ENCODE assay signal across 31 mouse cellular contexts in genomic region chr8:65053968-65054367, GRCm38 (mm10). TPM values are rescaled to one million over a fixed set of nuclear protein-coding genes. Genes with fewer than 3 reads are reported as not detected.
DNase-seq lines count a peak whose midpoint lies in the region; ATAC-seq lines count a peak whose summit lies in the region.
"Had no signal": no experiment of that assay in that cellular context is flagged by ENCODE, and none has a peak within 500 bp of the region (broad histone marks: within the 10 kb centered on the region; RNA-seq: fewer than 3 reads in every experiment).

No protein-coding gene starts in this region.

- no peak overlapping the region for H3K4me2 ChIP-seq in kidney, embryonic 16.5 days (replicated peaks; ENCODE audit: low read depth, low read length)
- no peak overlapping the region for H3K4me2 ChIP-seq in embryonic facial prominence, embryonic 11.5 days (ENCODE audit: low read depth, low read length)
- no peak overlapping the region for H3K4me2 ChIP-seq in limb, embryonic 11.5 days (ENCODE audit: low read depth, severe bottlenecking)
- H3K4me2 ChIP-seq: heart, embryonic 12.5 days; hindbrain, embryonic 14.5 days; limb, embryonic 15.5 days; midbrain, embryonic 15.5 days had no signal

- no peaks in the 10 kb centered on the region for H3K36me3 ChIP-seq in kidney, embryonic 16.5 days (ENCODE audit: insufficient read depth, low read length)
- H3K36me3 ChIP-seq in embryonic facial prominence, embryonic 11.5 days (replicated peaks; ENCODE audit: control insufficient read depth, insufficient read depth, low read depth, low read length): no peaks in the 10 kb centered on the region
- H3K36me3 ChIP-seq in limb, embryonic 11.5 days (ENCODE audit: control insufficient read depth, insufficient read depth, low read length): no peaks in the 10 kb centered on the region
- H3K36me3 ChIP-seq: embryonic facial prominence, embryonic 12.5 days; heart, embryonic 12.5 days; limb, embryonic 15.5 days; midbrain, embryonic 15.5 days had no signal

- H3K27me3 ChIP-seq in kidney, embryonic 16.5 days (ENCODE audit: insufficient read depth, low read length): no peaks in the 10 kb centered on the region
- no peaks in the 10 kb centered on the region for H3K27me3 ChIP-seq in embryonic facial prominence, embryonic 11.5 days (ENCODE audit: control insufficient read depth, insufficient read depth, low read length)
- no peaks in the 10 kb centered on the region for H3K27me3 ChIP-seq in limb, embryonic 11.5 days (ENCODE audit: control insufficient read depth, insufficient read depth, low read length)
- H3K27me3 ChIP-seq: embryonic facial prominence, embryonic 12.5 days; heart, embryonic 12.5 days; limb, embryonic 15.5 days; midbrain, embryonic 15.5 days had no signal

- no peak for DNase-seq in kidney, adult 11 months
- peak; percentile 78 for DNase-seq in embryonic facial prominence, embryonic 11.5 days (ENCODE audit: low spot score)
- peak; percentile 74 for DNase-seq in limb, embryonic 11.5 days (ENCODE audit: low spot score)
- DNase-seq in Muller cell, postnatal 12 days (ENCODE audit: inconsistent ontology term): no peak
- no peak for DNase-seq in left cerebral cortex, adult 11 months (ENCODE audit: low spot score)
- DNase-seq: adrenal gland, postnatal 25 days; cerebellum, adult 11 months; cerebellum, postnatal 10 days; forebrain, postnatal 0 days; kidney, postnatal 10 days; lung, postnatal 10 days; retina, postnatal 1 day; right cerebral cortex, postnatal 4 days; thymus, adult 2 months had no signal

- 29% methylated on average over 5 of the region's 5 CpGs for WGBS in kidney, embryonic 16.5 days
- WGBS in embryonic facial prominence, embryonic 11.5 days: 36% methylated on average over 5 of the region's 5 CpGs
- WGBS in limb, embryonic 11.5 days: 7% methylated on average over 5 of the region's 5 CpGs

- no peak overlapping the region for H3K9ac ChIP-seq in kidney, embryonic 16.5 days (replicated peaks; ENCODE audit: low read length)
- H3K9ac ChIP-seq in embryonic facial prominence, embryonic 11.5 days (replicated peaks; ENCODE audit: low read length): no peak overlapping the region
- no peak overlapping the region for H3K9ac ChIP-seq in limb, embryonic 11.5 days (ENCODE audit: low read length)
- H3K9ac ChIP-seq: embryonic facial prominence, embryonic 12.5 days; forebrain, postnatal 0 days; heart, embryonic 12.5 days; hindbrain, embryonic 14.5 days; limb, embryonic 15.5 days; midbrain, embryonic 15.5 days had no signal

- ATAC-seq in kidney, embryonic 16.5 days (ENCODE audit: low FRiP score, low TSS enrichment): no peak
- ATAC-seq in embryonic facial prominence, embryonic 11.5 days (replicated peaks; ENCODE audit: insufficient number of reproducible peaks, low FRiP score, low TSS enrichment, low read depth): peak; percentile 73; the same call in 1 of the 2 replicates
- peak; percentile 82 for ATAC-seq in limb, embryonic 11.5 days (ENCODE audit: insufficient number of reproducible peaks, low FRiP score, low TSS enrichment, low read depth)
- ATAC-seq in erythroblast, adult 5-6 weeks (replicated peaks; ENCODE audit: low FRiP score, poor library complexity, severe bottlenecking): no peak
- ATAC-seq: forebrain, postnatal 0 days; intestine, embryonic 16.5 days; midbrain, embryonic 15.5 days had no signal

- 0 out of 2 replicates have a peak, but pooled peaks cover 4% of the 10 kb centered on the region for H3K4me1 ChIP-seq in kidney, embryonic 16.5 days (ENCODE audit: insufficient read depth, low read length)
- H3K4me1 ChIP-seq in embryonic facial prominence, embryonic 11.5 days (ENCODE audit: control insufficient read depth, insufficient read depth, low read length): no peaks in the 10 kb centered on the region
- H3K4me1 ChIP-seq in limb, embryonic 11.5 days (ENCODE audit: control insufficient read depth, insufficient read depth, low read length): peaks cover 8% of the 10 kb centered on the region
- H3K4me1 ChIP-seq: embryonic facial prominence, embryonic 12.5 days; heart, embryonic 12.5 days; midbrain, embryonic 15.5 days had no signal

- H3K27ac ChIP-seq in kidney, embryonic 16.5 days (ENCODE audit: low read length): peak overlapping the region; percentile 9; the same call in 1 of the 2 replicates
- no peak overlapping the region for H3K27ac ChIP-seq in embryonic facial prominence, embryonic 11.5 days (replicated peaks; ENCODE audit: low read depth, low read length)
- peak overlapping the region; percentile 79 for H3K27ac ChIP-seq in limb, embryonic 11.5 days (replicated peaks; ENCODE audit: low read depth, low read length)
- H3K27ac ChIP-seq: embryonic facial prominence, embryonic 12.5 days; hindbrain, embryonic 14.5 days; limb, embryonic 15.5 days; midbrain, embryonic 15.5 days had no signal

- H3K9me3 ChIP-seq in kidney, embryonic 16.5 days (ENCODE audit: low read length): no peaks in the 10 kb centered on the region
- H3K9me3 ChIP-seq in embryonic facial prominence, embryonic 11.5 days (replicated peaks; ENCODE audit: control insufficient read depth, low read length): no peaks in the 10 kb centered on the region
- H3K9me3 ChIP-seq in limb, embryonic 11.5 days (ENCODE audit: control insufficient read depth, low read length): no peaks in the 10 kb centered on the region
- H3K9me3 ChIP-seq: embryonic facial prominence, embryonic 12.5 days; heart, embryonic 12.5 days; limb, embryonic 15.5 days; midbrain, embryonic 15.5 days had no signal

- no peak overlapping the region for H3K4me3 ChIP-seq in kidney, embryonic 16.5 days (ENCODE audit: low read length)
- H3K4me3 ChIP-seq in embryonic facial prominence, embryonic 11.5 days (ENCODE audit: low read depth, low read length): no peak overlapping the region
- H3K4me3 ChIP-seq in limb, embryonic 11.5 days (ENCODE audit: low read depth, low read length): no peak overlapping the region
- H3K4me3 ChIP-seq: embryonic facial prominence, embryonic 12.5 days; heart, embryonic 12.5 days; limb, embryonic 15.5 days; midbrain, embryonic 15.5 days; myocyte had no signal

RNA-seq across cellular contexts. Expression of gene Apela, which starts 16.8 kb away (rescaled TPM):
- polyA plus RNA-seq in kidney, embryonic 16.5 days (2015; fragmentation: Nextera tagmentation; extraction: Ambion mirVana): 13.8 and 18.9 TPM in 2 replicates
- polyA plus RNA-seq in embryonic facial prominence, embryonic 11.5 days (2014; fragmentation: Nextera tagmentation; extraction: Ambion mirVana): 2.9 and 4.2 TPM in 2 replicates
- polyA plus RNA-seq in limb, embryonic 11.5 days (2014; fragmentation: Nextera tagmentation; extraction: Ambion mirVana): 4.6 and 5.7 TPM in 2 replicates
- not detected in 2 replicates for total RNA-seq in erythroblast, adult 5-6 weeks (2015; ENCODE audit: low replicate concordance)
- not detected in 2 replicates for total RNA-seq in erythroblast, adult 5-6 weeks (2017; ENCODE audit: low replicate concordance)
- total RNA-seq: adrenal gland, postnatal 25 days; gastrocnemius, adult 18-20 months; layer of hippocampus, adult 8-10 months; left cerebral cortex, adult 8-10 months; megakaryocyte progenitor cell, adult 5-6 weeks had no signal
- polyA plus RNA-seq: gonadal fat pad, adult 2 months; myocyte had no signal

RNA-seq across cellular contexts. Expression of gene Gm10663, which starts 20.9 kb away (rescaled TPM):
- not detected in 2 replicates for polyA plus RNA-seq in kidney, embryonic 16.5 days (2015; fragmentation: Nextera tagmentation; extraction: Ambion mirVana)
- not detected in 2 replicates for polyA plus RNA-seq in embryonic facial prominence, embryonic 11.5 days (2014; fragmentation: Nextera tagmentation; extraction: Ambion mirVana)
- not detected in 2 replicates for polyA plus RNA-seq in limb, embryonic 11.5 days (2014; fragmentation: Nextera tagmentation; extraction: Ambion mirVana)
- total RNA-seq in erythroblast, adult 5-6 weeks (2015; ENCODE audit: low replicate concordance): not detected in 2 replicates
- total RNA-seq in erythroblast, adult 5-6 weeks (2017; ENCODE audit: low replicate concordance): not detected in 2 replicates
- total RNA-seq: adrenal gland, postnatal 25 days; forebrain, postnatal 0 days; gastrocnemius, adult 18-20 months; heart, postnatal 25 days; layer of hippocampus, adult 8-10 months; left cerebral cortex, adult 8-10 months; megakaryocyte progenitor cell, adult 5-6 weeks had no signal
- polyA plus RNA-seq: embryonic facial prominence, embryonic 12.5 days; forebrain, postnatal 0 days; gonadal fat pad, adult 2 months; heart, embryonic 12.5 days; hindbrain, embryonic 14.5 days; intestine, embryonic 16.5 days; limb, embryonic 15.5 days; liver, embryonic 16.5 days; midbrain, embryonic 15.5 days; myocyte; stomach, embryonic 16.5 days; thymus, adult 2 months had no signal

RNA-seq across cellular contexts. Expression of gene Trim60, which starts 35.6 kb away (rescaled TPM):
- polyA plus RNA-seq in kidney, embryonic 16.5 days (2015; fragmentation: Nextera tagmentation; extraction: Ambion mirVana): 0.07 and 0.08 TPM in 2 replicates
- not detected in 2 replicates for polyA plus RNA-seq in embryonic facial prominence, embryonic 11.5 days (2014; fragmentation: Nextera tagmentation; extraction: Ambion mirVana)
- polyA plus RNA-seq in limb, embryonic 11.5 days (2014; fragmentation: Nextera tagmentation; extraction: Ambion mirVana): not detected in 2 replicates
- not detected in 2 replicates for total RNA-seq in erythroblast, adult 5-6 weeks (2015; ENCODE audit: low replicate concordance)
- total RNA-seq in erythroblast, adult 5-6 weeks (2017; ENCODE audit: low replicate concordance): not detected in 2 replicates
- total RNA-seq: adrenal gland, postnatal 25 days; forebrain, postnatal 0 days; gastrocnemius, adult 18-20 months; heart, postnatal 25 days; layer of hippocampus, adult 8-10 months; left cerebral cortex, adult 8-10 months; megakaryocyte progenitor cell, adult 5-6 weeks had no signal
- polyA plus RNA-seq: embryonic facial prominence, embryonic 12.5 days; forebrain, postnatal 0 days; gonadal fat pad, adult 2 months; intestine, embryonic 16.5 days; liver, embryonic 16.5 days; midbrain, embryonic 15.5 days; myocyte; stomach, embryonic 16.5 days; thymus, adult 2 months had no signal

RNA-seq across cellular contexts. Expression of gene Trim61, which starts 35.6 kb away (rescaled TPM):
- 0.15 and 0.57 TPM in 2 replicates for polyA plus RNA-seq in kidney, embryonic 16.5 days (2015; fragmentation: Nextera tagmentation; extraction: Ambion mirVana)
- polyA plus RNA-seq in embryonic facial prominence, embryonic 11.5 days (2014; fragmentation: Nextera tagmentation; extraction: Ambion mirVana): not detected in 2 replicates
- 0.16 TPM in 1 of 2 replicates, not detected in the other for polyA plus RNA-seq in limb, embryonic 11.5 days (2014; fragmentation: Nextera tagmentation; extraction: Ambion mirVana)
- not detected in 2 replicates for total RNA-seq in erythroblast, adult 5-6 weeks (2015; ENCODE audit: low replicate concordance)
- not detected in 2 replicates for total RNA-seq in erythroblast, adult 5-6 weeks (2017; ENCODE audit: low replicate concordance)
- total RNA-seq: adrenal gland, postnatal 25 days; forebrain, postnatal 0 days; gastrocnemius, adult 18-20 months; heart, postnatal 25 days; layer of hippocampus, adult 8-10 months; left cerebral cortex, adult 8-10 months; megakaryocyte progenitor cell, adult 5-6 weeks had no signal
- polyA plus RNA-seq: forebrain, postnatal 0 days; gonadal fat pad, adult 2 months; liver, embryonic 16.5 days; midbrain, embryonic 15.5 days; myocyte; thymus, adult 2 months had no signal

Comparison
In these comparisons a context has a peak if more than half of its experiments do, and no peak if none do; other contexts are left out.
1. ATAC-seq: peak in embryonic facial prominence, embryonic 11.5 days (single experiment) and limb, embryonic 11.5 days (single experiment); none in kidney, embryonic 16.5 days (single experiment) and erythroblast, adult 5-6 weeks (single experiment).
2. DNase-seq: peak in embryonic facial prominence, embryonic 11.5 days (single experiment) and limb, embryonic 11.5 days (single experiment); none in kidney, adult 11 months (single experiment), Muller cell, postnatal 12 days (single experiment) and left cerebral cortex, adult 11 months (single experiment).